Mouse (Mus musculus): ENCODE measurements around the gene Ctnnd2. TPM values are rescaled to one million over a fixed set of nuclear protein-coding genes. Genes with fewer than 3 reads are reported as not detected.

The Ctnnd2 gene
- polyA plus RNA-seq, 1 experiment from 2014 or later = 0.15 TPM

GRCm38 (mm10) chr15:30471280-30471966, 299.0 kb downstream of the Ctnnd2 start:
- Histone ChIP-seq H3K9ac (replicated peaks) (no peak overlapping the region), H3K27me3 (ENCODE audit: insufficient read depth, low read length) (no peaks in the 10 kb centered on the region), H3K4me1 (ENCODE audit: insufficient read depth) (no peaks in the 10 kb centered on the region), H3K4me2 (ENCODE audit: low read depth, low read length) (no peak overlapping the region), H3K9me3 (ENCODE audit: low read length) (no peaks in the 10 kb centered on the region), H3K4me3 (ENCODE audit: low read depth, low read length) (no peak overlapping the region), H3K36me3 (replicated peaks; ENCODE audit: insufficient read depth, low read length) (no peaks in the 10 kb centered on the region), H3K27ac (ENCODE audit: low read depth) (no peak overlapping the region)
- TF ChIP-seq EP300 (IDR thresholded peaks at IDR 0.05; ENCODE audit: low read depth) (no peak), CTCF (IDR thresholded peaks at IDR 0.05; ENCODE audit: low read depth) (no peak)
- WGBS (ENCODE audit: insufficient replicate concordance) = 70% methylated on average over 6 of the region's 6 CpGs
- DNase-seq (no peak), ATAC-seq (no peak)

GRCm38 (mm10) chr15:30480676-30481075, 308.3 kb downstream of the Ctnnd2 start:
- ATAC-seq (no peak), DNase-seq (no peak)
- H3K9ac ChIP-seq (replicated peaks) = no peak overlapping the region
- no peak overlapping the region for H3K4me3 ChIP-seq (ENCODE audit: low read depth, low read length)
- no peaks in the 10 kb centered on the region for H3K27me3 ChIP-seq (ENCODE audit: insufficient read depth, low read length)
- TF ChIP-seq EP300 (IDR thresholded peaks at IDR 0.05; ENCODE audit: low read depth) = no peak
- no peak for TF ChIP-seq CTCF (IDR thresholded peaks at IDR 0.05; ENCODE audit: low read depth)
- H3K4me2 ChIP-seq (ENCODE audit: low read depth, low read length) = no peak overlapping the region
- H3K36me3 ChIP-seq (replicated peaks; ENCODE audit: insufficient read depth, low read length) = no peaks in the 10 kb centered on the region
- no peaks in the 10 kb centered on the region for H3K4me1 ChIP-seq (ENCODE audit: insufficient read depth)
- WGBS (ENCODE audit: insufficient replicate concordance) = 75% methylated on average over 15 of the region's 15 CpGs
- no peaks in the 10 kb centered on the region for H3K9me3 ChIP-seq (ENCODE audit: low read length)
- H3K27ac ChIP-seq (ENCODE audit: low read depth) = no peak overlapping the region

- H3K36me3 ChIP-seq (replicated peaks; ENCODE audit: insufficient read depth, low read length) = no peaks in the 10 kb centered on the region
- H3K27me3 ChIP-seq (ENCODE audit: insufficient read depth, low read length) = no peaks in the 10 kb centered on the region
- DNase-seq = no peak
- H3K27ac ChIP-seq (ENCODE audit: low read depth) = no peak overlapping the region
- no peak overlapping the region for H3K4me3 ChIP-seq (ENCODE audit: low read depth, low read length)
- no peak overlapping the region for H3K9ac ChIP-seq (replicated peaks)
- H3K4me2 ChIP-seq (ENCODE audit: low read depth, low read length) = no peak overlapping the region
- H3K9me3 ChIP-seq (ENCODE audit: low read length) = no peaks in the 10 kb centered on the region
- no peaks in the 10 kb centered on the region for H3K4me1 ChIP-seq (ENCODE audit: insufficient read depth)
- TF ChIP-seq EP300 (IDR thresholded peaks at IDR 0.05; ENCODE audit: low read depth) (no peak), CTCF (IDR thresholded peaks at IDR 0.05; ENCODE audit: low read depth) (no peak)
- ATAC-seq = no peak
- 74% methylated on average over 5 of the region's 5 CpGs for WGBS (ENCODE audit: insufficient replicate concordance)
These were observed 334.1 kb downstream of the Ctnnd2 start for GRCm38 (mm10) chr15:30506476-30506875.

- Histone ChIP-seq H3K4me1 (ENCODE audit: insufficient read depth) (no peaks in the 10 kb centered on the region), H3K4me2 (ENCODE audit: low read depth, low read length) (no peak overlapping the region), H3K27me3 (ENCODE audit: insufficient read depth, low read length) (no peaks in the 10 kb centered on the region), H3K9ac (replicated peaks) (no peak overlapping the region), H3K27ac (ENCODE audit: low read depth) (no peak overlapping the region), H3K36me3 (replicated peaks; ENCODE audit: insufficient read depth, low read length) (no peaks in the 10 kb centered on the region), H3K9me3 (ENCODE audit: low read length) (no peaks in the 10 kb centered on the region), H3K4me3 (ENCODE audit: low read depth, low read length) (no peak overlapping the region)
- 77% methylated on average over 3 of the region's 3 CpGs for WGBS (ENCODE audit: insufficient replicate concordance)
- ATAC-seq (no peak), DNase-seq (no peak)
- TF ChIP-seq EP300 (IDR thresholded peaks at IDR 0.05; ENCODE audit: low read depth) (no peak), CTCF (IDR thresholded peaks at IDR 0.05; ENCODE audit: low read depth) (no peak)
These were observed 340.1 kb downstream of the Ctnnd2 start for GRCm38 (mm10) chr15:30512467-30512866.

GRCm38 (mm10) chr15:30513122-30513521, 340.7 kb downstream of the Ctnnd2 start:
- H3K4me2 ChIP-seq (ENCODE audit: low read depth, low read length) = no peak overlapping the region
- no peak for ATAC-seq
- H3K4me1 ChIP-seq (ENCODE audit: insufficient read depth) = no peaks in the 10 kb centered on the region
- H3K4me3 ChIP-seq (ENCODE audit: low read depth, low read length) = no peak overlapping the region
- H3K27ac ChIP-seq (ENCODE audit: low read depth) = no peak overlapping the region
- H3K27me3 ChIP-seq (ENCODE audit: insufficient read depth, low read length) = no peaks in the 10 kb centered on the region
- no peak for TF ChIP-seq CTCF (IDR thresholded peaks at IDR 0.05; ENCODE audit: low read depth)
- TF ChIP-seq EP300 (IDR thresholded peaks at IDR 0.05; ENCODE audit: low read depth) = no peak
- no peak for DNase-seq
- no peak overlapping the region for H3K9ac ChIP-seq (replicated peaks)
- H3K9me3 ChIP-seq (ENCODE audit: low read length) = no peaks in the 10 kb centered on the region
- no peaks in the 10 kb centered on the region for H3K36me3 ChIP-seq (replicated peaks; ENCODE audit: insufficient read depth, low read length)

- Histone ChIP-seq H3K4me3 (ENCODE audit: low read depth, low read length) (no peak overlapping the region), H3K27ac (ENCODE audit: low read depth) (no peak overlapping the region), H3K27me3 (ENCODE audit: insufficient read depth, low read length) (no peaks in the 10 kb centered on the region), H3K4me1 (ENCODE audit: insufficient read depth) (no peaks in the 10 kb centered on the region), H3K4me2 (ENCODE audit: low read depth, low read length) (no peak overlapping the region), H3K9ac (replicated peaks) (no peak overlapping the region), H3K36me3 (replicated peaks; ENCODE audit: insufficient read depth, low read length) (no peaks in the 10 kb centered on the region), H3K9me3 (ENCODE audit: low read length) (no peaks in the 10 kb centered on the region)
- 68% methylated on average over 4 of the region's 4 CpGs for WGBS (ENCODE audit: insufficient replicate concordance)
- ATAC-seq (no peak), DNase-seq (no peak)
- no peak for TF ChIP-seq CTCF (IDR thresholded peaks at IDR 0.05; ENCODE audit: low read depth)
- no peak for TF ChIP-seq EP300 (IDR thresholded peaks at IDR 0.05; ENCODE audit: low read depth)
These were observed 343.0 kb downstream of the Ctnnd2 start for GRCm38 (mm10) chr15:30515425-30515824.

All from liver, postnatal 0 days (tissue).